10 mouse cellular contexts compared by ENCODE assay signal in the genomic region with DNA sequence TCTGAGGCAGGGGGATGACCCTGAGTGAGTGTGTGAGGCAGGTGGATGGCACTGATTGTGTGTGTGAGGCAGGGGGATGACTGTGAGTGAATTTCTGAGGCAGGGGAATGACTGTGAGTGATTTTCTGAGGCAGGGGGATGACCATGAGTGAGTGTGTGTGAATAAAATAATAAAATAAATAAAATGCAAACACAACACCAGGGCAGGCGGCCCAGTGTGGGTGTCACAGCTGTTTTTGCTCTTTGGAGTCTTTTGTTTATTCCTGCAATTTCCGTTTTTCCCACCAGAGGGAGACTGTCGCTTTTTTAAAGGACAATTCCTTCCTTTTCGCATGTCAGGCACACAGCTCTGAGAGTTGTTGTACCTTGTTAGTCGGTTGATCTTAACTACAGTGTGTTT. TPM values are rescaled to one million over a fixed set of nuclear protein-coding genes. Genes with fewer than 3 reads are reported as not detected.
DNase-seq lines count a peak whose midpoint lies in the region; ATAC-seq and TF ChIP-seq lines count a peak whose summit lies in the region.
"Not testable (repeated sequence)": the region's sequence is repeated elsewhere in the genome, so short reads cannot be mapped to it uniquely, and the experiment has no call there.
"Had no signal": no experiment of that assay in that cellular context is flagged by ENCODE, and none has a peak within 500 bp of the region (broad histone marks: within the 10 kb centered on the region; RNA-seq: fewer than 3 reads in every experiment).

No protein-coding gene starts in this region.

- H3K27me3 ChIP-seq in hindbrain, embryonic 16.5 days (replicated peaks; ENCODE audit: control insufficient read depth, insufficient read depth, low read length), result not testable (repeated sequence)

- not testable (repeated sequence) for H3K36me3 ChIP-seq in hindbrain, embryonic 16.5 days (ENCODE audit: control insufficient read depth, insufficient read depth, low read length)

- not testable (repeated sequence) for H3K4me1 ChIP-seq in hindbrain, embryonic 16.5 days (ENCODE audit: control insufficient read depth, insufficient read depth, low read depth, low read length)

- H3K9me3 ChIP-seq in hindbrain, embryonic 16.5 days (ENCODE audit: control insufficient read depth, low read length), result not testable (repeated sequence)

- DNase-seq in adipocyte (ENCODE audit: low spot score), result peak; percentile 96
- DNase-seq in cerebellum, postnatal 36 days, result peak; percentile 12 to 41
- peak; percentile 31 for DNase-seq in gastrocnemius, adult 2 months
- peak; percentile 36 to 49 for DNase-seq in left cerebral cortex, adult 2 months (ENCODE audit: extremely low spot score in 1 of 2, low spot score in 2 of 2)
- peak; percentile 62 for DNase-seq in lung, postnatal 25 days (ENCODE audit: low spot score)
- DNase-seq in retina, embryonic 14.5 days (ENCODE audit: low spot score), result peak; percentile 91
- peak; percentile 37 for DNase-seq in thymus, postnatal 36 days

- WGBS in hindbrain, embryonic 16.5 days, result 3% methylated on average over 5 of the region's 5 CpGs

- not testable (repeated sequence) for H3K9ac ChIP-seq in hindbrain, embryonic 16.5 days (ENCODE audit: low read depth, low read length)

- peak; percentile 71 for TF ChIP-seq CTCF in gastrocnemius, adult 2 months (IDR thresholded peaks at IDR 0.05)
- peak; percentile 82 for TF ChIP-seq CTCF in left cerebral cortex, adult 2 months (IDR thresholded peaks at IDR 0.05)

- H3K4me3 ChIP-seq in gastrocnemius, adult 2 months, result peak overlapping the region; percentile 84
- H3K4me3 ChIP-seq in hindbrain, embryonic 16.5 days (ENCODE audit: low read length), result peak overlapping the region; percentile 59
- H3K4me3 ChIP-seq in left cerebral cortex, adult 2 months, result not testable (repeated sequence)

- H3K27ac ChIP-seq in gastrocnemius, adult 2 months, result peak overlapping the region; percentile 88; the same call in 1 of the 2 replicates
- H3K27ac ChIP-seq in hindbrain, embryonic 16.5 days (ENCODE audit: low read depth, low read length); left cerebral cortex, adult 2 months: not testable (repeated sequence)

- peak overlapping the region; percentile 54 for H3K4me2 ChIP-seq in hindbrain, embryonic 16.5 days (ENCODE audit: low read length)

- ATAC-seq in hindbrain, embryonic 16.5 days, result not testable (repeated sequence)

- intact Hi-C loops in gastrocnemius, adult 2 months (cut with DNase I); left cerebral cortex, adult 2 months (cut with DNase I): not testable (repeated sequence)

RNA-seq across cellular contexts. Expression of gene Ccr1, which starts 42.5 kb away (rescaled TPM):
- total RNA-seq in gastrocnemius, adult 2 months (2021), result under 1 TPM in 1 of 2 experiments, not detected in 1; 0.13 TPM
- 0.70 and 0.76 TPM in 2 replicates for polyA plus RNA-seq in hindbrain, embryonic 16.5 days (2015; fragmentation: Nextera tagmentation; extraction: Ambion mirVana)
- under 1 TPM in 1 of 2 experiments, not detected in 1; 0.38 TPM for total RNA-seq in left cerebral cortex, adult 2 months (2021)

RNA-seq across cellular contexts. Expression of gene Ccr1l1, which starts 52.2 kb away (rescaled TPM):
- total RNA-seq in gastrocnemius, adult 2 months (2021), result not detected
- not detected in 2 replicates for polyA plus RNA-seq in hindbrain, embryonic 16.5 days (2015; fragmentation: Nextera tagmentation; extraction: Ambion mirVana)
- total RNA-seq in left cerebral cortex, adult 2 months (2021), result not detected
- total RNA-seq: layer of hippocampus, adult 8-10 months had no signal
- polyA plus RNA-seq: activated CD4-positive, CD25-positive, alpha-beta regulatory T cell, adult 4 months had no signal

Comparison
In these comparisons a context has a peak if more than half of its experiments do, and no peak if none do; other contexts are left out.
1. DNase-seq: peak in every context shown above with its lines; median percentile 96 in adipocyte; 91 in retina, embryonic 14.5 days; 62 in lung, postnatal 25 days; 42 in left cerebral cortex, adult 2 months; 37 in thymus, postnatal 36 days; 31 in gastrocnemius, adult 2 months; 26 in cerebellum, postnatal 36 days.